Mouse (Mus musculus) forebrain, embryonic 14.5 days (tissue): ENCODE measurements around the gene Nup160. TPM values are rescaled to one million over a fixed set of nuclear protein-coding genes. Genes with fewer than 3 reads are reported as not detected.

Experiments
- ATAC-seq: fragments of 200-750 bp; cut with Nextera tagmentation; 2 replicates; pipeline ENCODE4 v1.8.0; 2017; ENCODE audit warnings: mild to moderate bottlenecking, moderate library complexity
- DNase-seq: peaks from one replicate; pipeline ENCODE4 v3.0.0-alpha.2; 2015; ENCODE audit warnings: low spot score
- H3K27ac ChIP-seq: fragments of 300-500 bp; sonication (generic); 2 replicates; pipeline ENCODE4 v1.5.1; 2014; ENCODE audit warnings: low read depth, mild to moderate bottlenecking, control low read depth, low read length, moderate library complexity
- H3K27me3 ChIP-seq: fragments of 300-500 bp; sonication (generic); replicated peaks from 2 replicates; pipeline ENCODE4 v1.6.1; 2014; ENCODE audit warnings: low read length, control low read depth, mixed read lengths; ENCODE audit not compliant: control insufficient read depth, insufficient read depth
- H3K36me3 ChIP-seq: fragments of 300-500 bp; sonication (generic); 2 replicates; pipeline ENCODE4 v1.6.1; 2014; ENCODE audit warnings: low read length, control low read depth; ENCODE audit not compliant: control insufficient read depth, insufficient read depth
- H3K4me1 ChIP-seq: fragments of 300-500 bp; sonication (generic); 2 replicates; pipeline ENCODE4 v1.6.1; 2014; ENCODE audit warnings: antibody characterized with exemption, low read length, control low read depth; ENCODE audit not compliant: control insufficient read depth, insufficient read depth
- H3K4me2 ChIP-seq: fragments of 300-500 bp; sonication (generic); 2 replicates; pipeline ENCODE4 v1.6.1; 2014; ENCODE audit warnings: mild to moderate bottlenecking, control low read depth, low read length
- H3K4me3 ChIP-seq: fragments of 300-500 bp; sonication (generic); 2 replicates; pipeline ENCODE4 v1.5.1; 2014; ENCODE audit warnings: low read depth, low read length, control low read depth
- H3K9ac ChIP-seq: fragments of 300-500 bp; sonication (generic); 2 replicates; pipeline ENCODE4 v1.6.1; 2014; ENCODE audit warnings: mild to moderate bottlenecking, low read length, control low read depth, moderate library complexity
- H3K9me3 ChIP-seq: fragments of 300-500 bp; sonication (generic); replicated peaks from 2 replicates; pipeline ENCODE4 v1.6.1; 2016; ENCODE audit warnings: low read length, control low read depth, mixed read lengths; ENCODE audit not compliant: control insufficient read depth
- WGBS: fragments of 180-500 bp; shearing (Covaris S2); extraction: QIAGEN DNeasy Blood & Tissue Kit; methylation state at CpG from one replicate; pipeline ENCODE4 v1.1.7; 2014; 5-methylcytosine and 5-hydroxymethylcytosine counted together
- polyA plus RNA-seq: library from polyadenylated mRNA; unstranded; fragments of >200 nt; fragmentation: Nextera tagmentation; extraction: Ambion mirVana; gene quantifications from 2 replicates; pipeline ENCODE4 v1.2.1, GENCODE M21; 2014

The Nup160 gene
- polyA plus RNA-seq, 1 experiment from 2014 or later, result 31.0 TPM

DNA sequence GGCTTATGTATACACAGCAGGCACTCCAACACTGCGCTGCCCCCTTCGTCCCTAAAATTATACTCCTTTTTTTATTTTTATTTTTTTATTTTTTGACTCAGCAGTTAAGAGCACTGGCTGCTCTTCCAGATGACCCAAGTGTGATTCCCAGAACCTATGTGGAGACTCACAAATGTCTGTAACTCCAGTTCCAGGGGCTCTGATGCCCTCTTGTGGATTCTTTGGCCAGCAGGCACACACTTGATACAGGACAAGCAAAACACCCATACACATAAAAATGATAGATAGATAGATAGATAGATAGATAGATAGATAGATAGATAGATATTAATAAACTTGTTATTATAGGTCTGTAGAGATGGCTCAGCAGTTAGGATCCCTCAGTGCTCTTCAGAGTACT lies 2.5 kb upstream of the Nup160 start:
- no peaks in the 10 kb centered on the region for H3K9me3 ChIP-seq
- DNase-seq, result no peak
- no peak overlapping the region for H3K4me2 ChIP-seq

DNA sequence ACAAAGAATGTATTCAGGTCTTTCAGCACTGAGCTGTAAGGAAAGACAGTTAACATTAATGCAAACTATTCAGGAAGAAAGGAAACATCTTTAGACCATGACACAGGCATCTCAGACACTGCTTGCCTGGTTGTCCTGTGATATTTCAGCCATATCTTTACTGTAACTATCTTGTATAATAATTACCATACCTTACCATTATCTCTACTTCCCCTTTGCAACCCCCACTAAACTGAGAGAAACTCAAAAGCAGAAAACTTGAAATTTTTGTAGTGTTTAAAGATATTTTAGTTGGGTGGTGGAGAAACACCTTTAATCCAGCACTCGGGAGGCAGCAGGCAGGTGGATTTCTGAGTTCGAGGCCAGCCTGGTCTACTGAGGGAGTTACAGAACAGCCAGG lies 1.5 kb upstream of the Nup160 start:
- 94% methylated on average over 2 of the region's 2 CpGs for WGBS
- H3K27ac ChIP-seq, result no peak overlapping the region
- no peak for DNase-seq
- H3K4me3 ChIP-seq, result no peak overlapping the region
- ATAC-seq, result no peak
- no peaks in the 10 kb centered on the region for H3K36me3 ChIP-seq
- H3K27me3 ChIP-seq, result no peaks in the 10 kb centered on the region
- peaks cover 8% of the 10 kb centered on the region for H3K4me1 ChIP-seq
- H3K9ac ChIP-seq, result no peak overlapping the region
- H3K4me2 ChIP-seq, result no peak overlapping the region
- H3K9me3 ChIP-seq, result no peaks in the 10 kb centered on the region

More for the DNA sequence above, 2.5 kb upstream of the Nup160 start:
- Histone ChIP-seq H3K9ac (no peak overlapping the region), H3K36me3 (no peaks in the 10 kb centered on the region), H3K4me1 (no peaks in the 10 kb centered on the region), H3K27me3 (no peaks in the 10 kb centered on the region), H3K27ac (no peak overlapping the region), H3K4me3 (no peak overlapping the region)
- WGBS, result 97% methylated on average over 2 of the region's 2 CpGs
- no peak for ATAC-seq

DNA sequence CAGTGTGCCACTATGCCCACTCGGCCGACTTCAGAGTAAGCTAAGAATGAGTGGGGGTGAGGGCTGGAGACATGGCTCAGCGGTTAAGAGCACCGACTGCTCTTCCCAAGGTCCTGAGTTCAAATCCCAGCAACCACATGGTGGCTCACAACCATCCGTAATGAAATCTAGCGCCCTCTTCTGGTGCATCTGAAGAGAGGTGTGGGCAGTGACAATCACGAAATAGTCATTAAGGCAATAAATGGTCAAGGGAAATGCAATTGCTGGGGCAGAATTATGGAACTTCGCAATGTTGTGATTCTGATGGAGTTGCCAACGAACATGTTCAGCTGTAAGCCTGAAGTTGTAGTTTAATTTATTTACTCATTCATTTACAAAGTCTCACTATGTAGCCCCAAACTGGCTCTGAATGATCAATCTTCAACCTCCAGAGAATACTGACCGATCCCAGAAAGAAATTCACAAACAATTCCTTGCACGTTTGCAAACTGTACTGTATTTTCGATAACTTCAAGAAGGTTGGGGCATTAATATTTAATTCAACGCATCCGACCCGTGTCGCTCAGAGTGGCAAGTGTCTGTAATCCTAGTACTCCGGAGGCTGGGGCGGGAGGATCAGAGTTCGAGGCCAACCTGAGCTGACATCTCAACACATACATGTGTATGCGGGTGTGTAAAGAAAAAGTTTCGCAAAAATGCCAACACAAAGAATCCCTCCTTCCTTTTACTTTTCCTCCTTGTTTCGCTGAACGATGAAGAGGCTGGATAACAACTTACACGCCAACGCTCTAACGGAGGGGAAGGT lies 1.4 kb downstream of the Nup160 start:
- H3K9ac ChIP-seq, result peak overlapping the region; percentile 69
- peak overlapping the region; percentile 92 for H3K27ac ChIP-seq
- H3K27me3 ChIP-seq, result no peaks in the 10 kb centered on the region
- H3K4me1 ChIP-seq, result peaks cover 8% of the 10 kb centered on the region
- peaks cover 14% of the 10 kb centered on the region for H3K36me3 ChIP-seq
- H3K9me3 ChIP-seq, result no peaks in the 10 kb centered on the region
- 33% methylated on average over 26 of the region's 26 CpGs for WGBS
- peak overlapping the region; percentile 63 for H3K4me3 ChIP-seq
- ATAC-seq (peak; percentile 60), DNase-seq (peak; percentile 7)
- peak overlapping the region; percentile 86 for H3K4me2 ChIP-seq

DNA sequence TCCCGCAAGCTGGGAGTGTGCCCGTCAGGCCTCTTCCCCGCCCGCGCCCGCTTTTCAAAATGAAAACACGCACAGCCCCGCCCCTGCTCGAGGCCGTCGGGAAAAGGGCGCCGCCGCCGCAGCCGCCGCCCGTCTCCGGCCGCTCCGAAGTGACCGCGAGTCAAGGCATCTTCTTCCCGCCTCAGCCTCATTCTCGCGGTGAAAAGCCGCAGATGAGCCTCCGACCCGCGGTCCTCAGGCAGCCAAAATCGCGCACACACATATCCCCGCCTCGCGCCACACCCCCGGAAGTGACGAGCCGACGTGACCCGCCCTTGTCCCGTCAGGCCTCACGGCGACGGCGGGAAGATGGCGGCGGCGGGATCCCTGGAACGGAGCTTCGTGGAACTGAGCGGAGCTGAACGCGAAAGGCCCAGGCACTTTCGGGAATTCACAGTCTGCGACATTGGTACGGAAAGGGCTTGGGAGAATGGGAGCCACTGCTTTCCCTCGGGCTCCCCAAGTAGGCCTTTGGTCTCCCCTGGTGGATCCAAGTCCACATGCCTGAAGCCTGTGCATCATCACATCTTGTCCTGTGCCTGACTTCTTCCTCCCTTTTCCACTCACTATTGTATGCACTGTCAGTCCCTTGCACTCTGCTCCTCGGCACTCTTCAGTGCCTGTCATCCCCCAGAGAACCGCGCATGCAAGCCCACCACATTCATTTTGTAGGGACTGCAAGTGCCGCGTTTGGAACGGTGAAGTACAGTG lies 2.2 kb downstream of the Nup160 start:
- peak; percentile 95 for DNase-seq
- peak overlapping the region; percentile 92 for H3K27ac ChIP-seq
- no peaks in the 10 kb centered on the region for H3K9me3 ChIP-seq
- peak overlapping the region; percentile 63 for H3K4me3 ChIP-seq
- no peaks in the 10 kb centered on the region for H3K27me3 ChIP-seq
- H3K36me3 ChIP-seq, result peaks cover 20% of the 10 kb centered on the region
- H3K4me2 ChIP-seq, result peak overlapping the region; percentile 86
- ATAC-seq, result peak; percentile 98
- peak overlapping the region; percentile 69 for H3K9ac ChIP-seq
- peaks cover 8% of the 10 kb centered on the region for H3K4me1 ChIP-seq
- WGBS, result under 1% methylated on average over 63 of the region's 63 CpGs

DNA sequence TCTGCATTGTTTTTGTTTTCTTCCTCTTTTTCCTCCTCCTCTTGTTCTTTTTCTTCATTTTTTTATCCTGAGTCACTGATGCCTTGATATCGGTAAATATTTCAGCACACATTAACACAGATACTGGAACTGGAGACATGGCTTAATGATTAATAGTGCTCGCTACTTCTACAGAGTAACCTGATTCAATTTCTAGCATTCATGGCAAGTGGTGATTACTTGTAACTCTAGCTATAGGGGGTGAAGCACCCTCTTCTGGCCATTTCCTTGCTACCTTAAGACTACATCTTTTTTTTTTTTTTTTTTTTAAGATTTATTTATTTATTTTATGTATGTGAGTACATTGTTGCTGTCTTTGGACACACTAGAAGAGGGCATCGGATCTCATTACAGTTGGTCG lies 23.9 kb downstream of the Nup160 start:
- ATAC-seq (no peak), DNase-seq (no peak)
- Histone ChIP-seq H3K27me3 (no peaks in the 10 kb centered on the region), H3K27ac (no peak overlapping the region), H3K36me3 (peaks cover 92% of the 10 kb centered on the region), H3K9me3 (no peaks in the 10 kb centered on the region), H3K4me1 (no peaks in the 10 kb centered on the region), H3K4me2 (no peak overlapping the region), H3K9ac (no peak overlapping the region), H3K4me3 (no peak overlapping the region)
- 96% methylated on average over 4 of the region's 4 CpGs for WGBS

DNA sequence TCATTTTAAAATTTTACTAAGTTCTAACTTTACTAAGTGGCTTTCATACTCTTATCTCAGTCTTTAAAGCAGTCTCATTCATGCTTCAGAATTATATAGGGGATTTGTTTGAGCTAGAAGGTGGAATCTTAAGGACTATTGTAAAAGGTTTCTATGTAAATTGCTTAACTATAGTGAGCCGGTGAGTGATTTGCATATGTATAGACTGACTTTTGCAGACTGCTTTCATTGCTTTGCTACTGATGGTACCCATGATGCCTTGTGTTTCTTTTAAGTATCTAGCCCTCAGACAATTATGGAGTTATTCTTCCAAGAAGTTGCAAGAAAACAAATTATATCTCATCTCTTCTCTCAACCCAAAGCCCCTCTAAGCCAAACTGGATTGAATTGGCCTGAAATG lies 31.5 kb downstream of the Nup160 start:
- Histone ChIP-seq H3K9me3 (no peaks in the 10 kb centered on the region), H3K4me2 (no peak overlapping the region), H3K4me1 (no peaks in the 10 kb centered on the region), H3K9ac (no peak overlapping the region), H3K4me3 (no peak overlapping the region), H3K36me3 (peaks cover 97% of the 10 kb centered on the region), H3K27me3 (no peaks in the 10 kb centered on the region), H3K27ac (no peak overlapping the region)
- 14% methylated on average over 1 of the region's 1 CpGs for WGBS
- no peak for ATAC-seq
- no peak for DNase-seq

DNA sequence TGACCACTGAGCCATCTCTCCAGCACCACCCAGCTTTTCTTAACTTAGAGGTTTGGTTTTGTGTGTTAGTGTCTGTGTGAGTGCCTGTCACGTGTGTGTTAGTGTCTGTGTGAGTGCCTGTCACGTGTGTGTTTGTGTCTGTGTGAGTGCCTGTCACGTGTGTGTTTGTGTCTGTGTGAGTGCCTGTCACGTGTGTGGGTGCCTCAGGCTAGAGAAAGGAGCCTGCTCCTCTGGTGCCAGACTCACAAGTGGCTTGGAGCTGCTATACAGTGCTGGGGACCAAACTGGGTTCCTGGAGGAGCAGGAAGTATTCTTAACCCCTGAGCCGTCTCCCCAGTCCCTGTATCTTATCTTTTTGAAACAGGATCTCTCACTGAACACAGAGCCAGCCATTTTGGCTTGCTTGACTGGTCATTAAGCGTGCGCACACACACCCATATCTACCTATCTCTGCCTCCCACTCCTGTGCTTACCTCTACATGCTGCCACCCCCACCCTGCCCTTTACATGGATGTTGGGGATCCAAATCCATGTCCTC lies 38.6 kb downstream of the Nup160 start:
- Histone ChIP-seq H3K36me3 (peaks cover 77% of the 10 kb centered on the region), H3K9ac (no peak overlapping the region), H3K4me2 (no peak overlapping the region), H3K27me3 (no peaks in the 10 kb centered on the region), H3K4me1 (no peaks in the 10 kb centered on the region), H3K9me3 (no peaks in the 10 kb centered on the region), H3K4me3 (no peak overlapping the region), H3K27ac (no peak overlapping the region)
- ATAC-seq (no peak), DNase-seq (no peak)
- 96% methylated on average over 7 of the region's 7 CpGs for WGBS

DNA sequence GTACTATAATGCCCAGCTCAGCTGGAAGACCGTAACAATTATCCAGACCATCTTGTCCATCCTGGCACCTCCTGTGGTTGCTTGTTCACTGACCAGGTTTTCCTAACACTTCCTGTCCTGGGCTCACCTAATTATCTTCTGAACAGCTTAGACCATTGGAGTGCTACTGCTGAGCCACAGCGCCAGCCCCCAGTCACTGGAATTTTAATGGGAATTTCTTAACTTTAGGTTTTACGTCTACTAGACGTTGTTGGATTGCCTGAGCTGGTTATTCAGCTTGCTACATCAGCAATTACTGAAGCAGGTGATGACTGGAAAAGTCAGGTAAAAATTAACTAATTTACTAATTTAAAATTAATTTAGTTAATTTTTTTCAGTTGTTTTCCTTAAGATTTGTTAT lies 40.4 kb downstream of the Nup160 start:
- Histone ChIP-seq H3K36me3 (peaks cover 77% of the 10 kb centered on the region), H3K4me2 (no peak overlapping the region), H3K9me3 (no peaks in the 10 kb centered on the region), H3K27ac (no peak overlapping the region), H3K9ac (no peak overlapping the region), H3K27me3 (no peaks in the 10 kb centered on the region), H3K4me3 (no peak overlapping the region), H3K4me1 (no peaks in the 10 kb centered on the region)
- DNase-seq, result no peak
- no peak for ATAC-seq
- WGBS, result 86% methylated on average over 4 of the region's 4 CpGs

DNA sequence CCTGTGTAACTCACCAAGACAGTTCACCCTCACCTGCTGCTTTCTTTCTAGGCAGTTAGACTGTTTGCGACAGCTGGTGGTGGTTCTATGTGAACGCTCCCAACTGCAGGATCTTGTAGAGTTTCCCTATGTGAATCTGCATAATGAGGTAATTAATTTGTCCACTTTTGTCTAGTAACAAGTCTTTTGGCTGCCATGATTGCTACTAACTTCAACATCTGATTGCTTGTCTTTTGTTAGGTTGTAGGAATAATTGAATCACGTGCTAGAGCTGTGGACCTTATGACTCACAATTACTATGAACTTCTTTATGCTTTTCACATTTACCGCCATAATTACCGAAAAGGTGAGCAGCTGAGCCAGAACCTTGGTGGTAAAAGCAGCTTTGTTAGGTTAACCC lies 40.9 kb downstream of the Nup160 start:
- Histone ChIP-seq H3K4me1 (no peaks in the 10 kb centered on the region), H3K27me3 (no peaks in the 10 kb centered on the region), H3K9me3 (no peaks in the 10 kb centered on the region), H3K27ac (no peak overlapping the region), H3K36me3 (peaks cover 77% of the 10 kb centered on the region), H3K4me3 (no peak overlapping the region), H3K4me2 (no peak overlapping the region), H3K9ac (no peak overlapping the region)
- 25% methylated on average over 5 of the region's 5 CpGs for WGBS
- ATAC-seq (peak; percentile 50), DNase-seq (peak; percentile 69)
